Mouse (Mus musculus) neural tube, embryonic 14.5 days (tissue): ENCODE data around the gene Olfr1404. TPM values are rescaled to one million over a fixed set of nuclear protein-coding genes. Genes with fewer than 3 reads are reported as not detected.
"Not testable (repeated sequence)": the region's sequence is repeated elsewhere in the genome, so short reads cannot be mapped to it uniquely, and the experiment has no call there.

Experiments
- ATAC-seq: fragments of 200-750 bp; cut with Nextera tagmentation; 2 replicates; pipeline ENCODE4 v1.8.0; 2017; ENCODE audit warnings: low read depth, mild to moderate bottlenecking, moderate TSS enrichment, moderate library complexity
- H3K27ac ChIP-seq: fragments of 300-500 bp; sonication (generic); 2 replicates; pipeline ENCODE4 v1.5.1; 2014; ENCODE audit warnings: low read depth, mild to moderate bottlenecking, control low read depth, low read length, moderate library complexity, mixed read lengths
- H3K27me3 ChIP-seq: fragments of 300-500 bp; sonication (generic); 2 replicates; pipeline ENCODE4 v1.6.1; 2014; ENCODE audit warnings: low read length; ENCODE audit not compliant: control insufficient read depth, insufficient read depth
- H3K36me3 ChIP-seq: fragments of 300-500 bp; sonication (generic); 2 replicates; pipeline ENCODE4 v1.6.1; 2014; ENCODE audit warnings: low read length, mixed read lengths; ENCODE audit not compliant: control insufficient read depth, insufficient read depth
- H3K4me1 ChIP-seq: fragments of 300-500 bp; sonication (generic); 2 replicates; pipeline ENCODE4 v1.6.1; 2014; ENCODE audit warnings: low read length; ENCODE audit not compliant: control insufficient read depth, insufficient read depth
- H3K4me2 ChIP-seq: fragments of 300-500 bp; sonication (generic); 2 replicates; pipeline ENCODE4 v1.6.1; 2014; ENCODE audit warnings: mild to moderate bottlenecking, low read depth, low read length, control low read depth
- H3K4me3 ChIP-seq: fragments of 300-500 bp; sonication (generic); 2 replicates; pipeline ENCODE4 v1.5.1; 2014; ENCODE audit warnings: low read depth, low read length, control low read depth, mixed read lengths
- H3K9ac ChIP-seq: fragments of 300-500 bp; sonication (generic); replicated peaks from 2 replicates; pipeline ENCODE4 v1.6.1; 2014; ENCODE audit warnings: low read depth, mild to moderate bottlenecking, control low read depth, low read length, mixed read lengths
- H3K9me3 ChIP-seq: fragments of 300-500 bp; sonication (generic); 2 replicates; pipeline ENCODE4 v1.6.1; 2016; ENCODE audit warnings: low read length; ENCODE audit not compliant: control insufficient read depth
- WGBS: fragments of 180-500 bp; shearing (Covaris S2); extraction: QIAGEN DNeasy Blood & Tissue Kit; methylation state at CpG from one replicate; pipeline ENCODE4 v1.1.7; 2014; 5-methylcytosine and 5-hydroxymethylcytosine counted together
- polyA plus RNA-seq: library from polyadenylated mRNA; unstranded; fragments of >200 nt; fragmentation: Nextera tagmentation; extraction: Ambion mirVana; gene quantifications from 2 replicates; pipeline ENCODE4 v1.2.1, GENCODE M21; 2014

Gene Olfr1404
- polyA plus RNA-seq = not detected in 2 replicates

DNA sequence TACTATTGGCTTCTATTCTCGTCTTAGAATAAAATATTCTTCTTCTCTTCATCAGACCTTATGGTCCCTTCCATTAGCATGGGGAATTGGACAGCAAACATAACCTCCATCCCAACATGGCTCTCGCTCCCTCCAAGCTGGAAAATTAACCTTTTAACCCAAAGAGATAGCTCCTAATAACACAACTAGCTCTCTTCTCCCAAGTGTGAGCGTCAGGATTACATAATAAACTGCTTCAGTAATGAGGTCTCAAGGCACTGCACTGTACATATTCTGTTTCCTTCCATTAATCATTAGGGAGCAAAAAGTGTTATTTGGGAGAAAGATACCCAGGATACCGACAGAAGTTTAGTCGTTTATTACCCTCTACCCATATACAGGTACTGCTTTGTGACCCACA lies at the start of gene Olfr1404:
Gene Olfr1404, plus strand, starts transcription at position 301 of the 400 bp plus-strand sequence.
- Histone ChIP-seq H3K4me1 (no peaks in the 10 kb centered on the region), H3K36me3 (no peaks in the 10 kb centered on the region), H3K9ac (no peak within 1 kb of the TSS), H3K4me2 (no peak within 1 kb of the TSS), H3K27ac (no peak within 1 kb of the TSS), H3K9me3 (no peaks in the 10 kb centered on the region), H3K4me3 (no peak within 1 kb of the TSS), H3K27me3 (no peaks in the 10 kb centered on the region)
- 86% methylated on average over 5 of the region's 5 CpGs for WGBS
- no peak for ATAC-seq

DNA sequence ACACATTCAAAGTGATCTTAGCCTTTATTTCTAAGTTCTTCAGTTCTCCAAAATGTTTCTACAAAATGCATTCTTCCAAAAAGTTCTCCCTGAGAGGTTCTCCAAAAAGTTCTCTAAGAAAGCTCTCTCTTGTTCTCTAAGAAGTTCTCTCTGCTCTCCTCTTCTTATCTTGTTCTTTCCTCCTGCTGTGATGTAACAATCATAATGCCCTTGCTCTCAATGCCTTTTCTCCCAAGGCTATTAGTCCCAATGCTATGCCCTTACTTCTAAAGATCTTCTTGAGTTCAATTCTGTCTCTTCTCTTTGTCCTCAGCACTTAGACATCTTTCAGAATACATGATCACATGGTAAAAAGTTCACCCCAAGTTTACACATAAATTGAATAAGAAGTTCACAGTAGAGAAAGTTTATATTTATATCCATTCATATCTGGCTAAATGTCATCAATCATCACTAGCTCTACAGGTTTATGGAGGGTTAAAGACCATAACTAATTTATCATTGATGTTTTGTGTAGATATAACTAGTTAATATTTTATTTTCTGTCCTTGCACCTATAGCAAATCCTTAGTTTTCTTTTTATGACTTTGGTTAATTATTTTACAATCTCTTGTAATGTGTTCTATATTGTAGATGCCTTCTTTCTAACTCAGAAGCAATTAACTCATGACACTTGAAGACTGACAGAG lies 37.9 kb upstream of the Olfr1404 start:
- Histone ChIP-seq H3K9me3 (no peaks in the 10 kb centered on the region), H3K9ac (no peak overlapping the region), H3K4me2 (no peak overlapping the region), H3K36me3 (no peaks in the 10 kb centered on the region), H3K4me1 (no peaks in the 10 kb centered on the region), H3K27me3 (no peaks in the 10 kb centered on the region), H3K27ac (no peak overlapping the region), H3K4me3 (no peak overlapping the region)
- ATAC-seq = no peak

DNA sequence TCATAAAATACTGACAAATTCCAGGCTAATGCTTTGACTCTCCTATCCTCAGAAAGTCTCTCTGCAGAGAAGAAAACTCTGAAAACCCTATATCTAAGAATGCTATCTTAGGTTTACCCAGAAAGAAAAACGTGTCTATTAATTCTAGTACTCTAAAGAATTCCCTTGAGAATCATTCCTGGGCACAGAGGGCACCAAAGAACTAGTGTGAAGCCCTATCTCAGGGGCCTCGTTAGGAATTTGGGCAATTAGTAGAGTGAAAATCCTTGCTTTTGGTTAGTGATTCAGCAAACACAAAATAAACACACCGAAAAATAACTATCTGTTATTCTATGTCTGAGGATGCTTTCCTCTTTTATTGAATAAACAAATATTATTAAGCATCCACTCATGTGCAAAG lies 21.7 kb upstream of the Olfr1404 start, which contains the start of gene Olfr1406:
Gene Olfr1406, minus strand, starts transcription at position 101 of the 400 bp plus-strand sequence.
- no peaks in the 10 kb centered on the region for H3K36me3 ChIP-seq
- no peaks in the 10 kb centered on the region for H3K9me3 ChIP-seq
- no peak for ATAC-seq
- H3K9ac ChIP-seq = no peak within 1 kb of the TSS
- no peak within 1 kb of the TSS for H3K4me3 ChIP-seq
- no peaks in the 10 kb centered on the region for H3K27me3 ChIP-seq
- H3K4me2 ChIP-seq = no peak within 1 kb of the TSS
- WGBS = 70% methylated on average over 3 of the region's 3 CpGs
- no peak within 1 kb of the TSS for H3K27ac ChIP-seq
- H3K4me1 ChIP-seq = no peaks in the 10 kb centered on the region

DNA sequence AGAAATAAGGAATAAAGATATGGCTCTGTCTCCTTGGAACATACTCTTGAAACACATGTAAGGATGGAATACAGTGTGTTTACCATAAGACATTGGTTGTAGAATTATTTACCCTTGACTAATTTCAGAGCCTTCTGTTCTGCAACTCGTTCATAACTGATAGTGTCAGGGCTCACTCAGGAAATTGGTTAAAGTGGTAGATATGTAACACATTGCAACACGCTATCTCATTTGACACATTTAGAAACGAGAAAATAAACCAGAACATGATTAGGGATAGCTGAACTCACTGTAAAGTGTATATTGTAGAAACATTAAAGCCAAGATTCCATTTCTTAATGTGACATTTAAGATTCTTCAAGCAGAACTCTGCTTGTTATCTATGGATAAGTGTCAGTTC lies 20.1 kb upstream of the Olfr1404 start:
- ATAC-seq = no peak
- Histone ChIP-seq H3K36me3 (no peaks in the 10 kb centered on the region), H3K27me3 (no peaks in the 10 kb centered on the region), H3K4me1 (no peaks in the 10 kb centered on the region), H3K4me2 (no peak overlapping the region), H3K4me3 (no peak overlapping the region), H3K9ac (no peak overlapping the region), H3K27ac (no peak overlapping the region), H3K9me3 (no peaks in the 10 kb centered on the region)
- WGBS = 80% methylated on average over 3 of the region's 3 CpGs

DNA sequence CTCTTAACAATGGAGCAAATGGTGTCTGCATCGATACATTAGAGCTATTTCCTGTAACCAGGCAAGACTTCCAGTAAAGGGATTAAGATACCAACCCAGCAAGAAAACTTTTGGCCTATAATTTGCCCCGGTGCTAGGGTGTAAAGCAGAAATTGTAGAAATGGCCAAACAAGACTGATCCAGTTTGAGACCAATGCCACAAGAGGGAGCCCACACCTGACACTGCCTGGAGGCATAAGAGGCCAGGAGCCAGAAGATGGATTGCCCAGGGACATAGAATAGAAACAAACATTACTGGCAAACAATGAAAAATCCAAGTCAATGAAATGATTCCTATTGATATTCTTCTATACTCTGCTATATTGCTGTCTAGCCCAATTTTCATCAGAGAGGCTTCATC lies 15.8 kb upstream of the Olfr1404 start:
- ATAC-seq = no peak
- Histone ChIP-seq H3K9ac (no peak overlapping the region), H3K27ac (no peak overlapping the region), H3K4me1 (no peaks in the 10 kb centered on the region), H3K4me3 (no peak overlapping the region), H3K4me2 (no peak overlapping the region), H3K36me3 (no peaks in the 10 kb centered on the region), H3K9me3 (no peaks in the 10 kb centered on the region), H3K27me3 (no peaks in the 10 kb centered on the region)
- WGBS = 87% methylated on average over 2 of the region's 2 CpGs

DNA sequence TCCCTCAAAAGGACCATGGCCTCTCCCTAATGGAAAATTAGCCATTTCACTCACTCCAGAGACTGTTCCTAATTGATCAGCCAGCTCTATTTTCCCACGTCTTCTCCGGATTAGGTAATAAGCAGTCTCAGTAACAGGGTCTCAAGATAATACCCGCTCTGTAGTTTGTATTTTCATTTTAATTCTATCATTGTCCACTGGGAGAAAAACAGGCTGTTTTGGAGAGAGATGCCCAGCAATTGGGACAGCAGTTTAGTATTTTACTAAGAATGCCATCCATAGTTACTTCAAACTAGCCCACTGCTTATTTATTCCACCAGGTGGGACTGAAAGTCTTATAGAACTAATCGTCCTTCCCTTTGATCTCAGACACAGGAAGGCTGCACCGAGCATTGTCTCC lies 14.7 kb upstream of the Olfr1404 start, which contains the start of gene Olfr218:
Gene Olfr218, plus strand, starts transcription at position 301 of the 400 bp plus-strand sequence.
- no peak within 1 kb of the TSS for H3K4me3 ChIP-seq
- no peaks in the 10 kb centered on the region for H3K27me3 ChIP-seq
- H3K4me1 ChIP-seq = no peaks in the 10 kb centered on the region
- WGBS = 70% methylated on average over 5 of the region's 5 CpGs
- no peak within 1 kb of the TSS for H3K9ac ChIP-seq
- no peaks in the 10 kb centered on the region for H3K36me3 ChIP-seq
- H3K4me2 ChIP-seq = no peak within 1 kb of the TSS
- H3K9me3 ChIP-seq = no peaks in the 10 kb centered on the region
- H3K27ac ChIP-seq = no peak within 1 kb of the TSS
- ATAC-seq = no peak

DNA sequence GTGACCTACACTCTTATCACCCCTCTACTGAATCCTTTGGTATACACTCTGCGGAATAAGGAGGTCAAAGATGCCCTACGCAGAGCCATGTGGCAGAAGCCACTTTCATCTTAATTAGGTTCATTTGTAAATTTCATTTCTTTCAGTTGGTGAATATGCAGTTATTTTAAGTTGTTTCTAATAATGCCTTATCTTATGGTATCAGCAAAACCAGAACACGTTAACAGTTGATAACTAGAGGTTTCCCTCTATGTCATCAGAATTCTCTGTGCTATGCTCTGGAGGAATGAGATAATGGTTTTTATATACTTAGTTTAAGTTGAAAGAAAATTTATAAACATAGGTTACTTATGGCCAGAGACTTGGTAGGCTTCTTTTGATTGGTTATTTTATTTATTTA lies 4.3 kb downstream of the Olfr1404 start:
- no peaks in the 10 kb centered on the region for H3K27me3 ChIP-seq
- H3K27ac ChIP-seq = no peak overlapping the region
- 95% methylated on average over 3 of the region's 3 CpGs for WGBS
- no peaks in the 10 kb centered on the region for H3K9me3 ChIP-seq
- H3K4me3 ChIP-seq = no peak overlapping the region
- no peaks in the 10 kb centered on the region for H3K36me3 ChIP-seq
- no peaks in the 10 kb centered on the region for H3K4me1 ChIP-seq
- ATAC-seq = no peak
- H3K4me2 ChIP-seq = no peak overlapping the region
- no peak overlapping the region for H3K9ac ChIP-seq

DNA sequence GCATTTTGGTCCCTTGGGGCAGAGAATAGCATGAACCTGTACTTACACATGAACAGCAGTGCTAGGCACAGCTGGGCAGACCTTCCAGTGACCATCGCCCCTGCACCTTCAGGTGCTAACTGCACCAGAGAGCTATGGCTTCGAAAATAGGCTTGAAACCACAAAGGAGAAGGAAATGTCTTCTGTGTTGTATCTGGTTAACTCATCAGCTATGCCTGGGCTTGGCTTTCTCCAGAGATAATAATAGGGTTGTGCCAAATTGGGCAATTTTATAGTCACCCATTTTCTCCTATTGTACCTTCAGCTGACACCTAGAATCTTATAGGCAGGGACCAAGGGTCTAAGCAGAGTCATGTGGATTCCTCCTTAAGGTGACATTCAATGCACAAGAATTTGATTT lies 14.9 kb downstream of the Olfr1404 start, which contains the start of gene Fcer1a:
Gene Fcer1a, minus strand, starts transcription at position 134 of the 400 bp plus-strand sequence.
- Histone ChIP-seq H3K4me1 (no peaks in the 10 kb centered on the region), H3K4me2 (no peak within 1 kb of the TSS), H3K9ac (no peak within 1 kb of the TSS), H3K36me3 (no peaks in the 10 kb centered on the region), H3K27ac (no peak within 1 kb of the TSS), H3K4me3 (no peak within 1 kb of the TSS), H3K9me3 (no peaks in the 10 kb centered on the region), H3K27me3 (no peaks in the 10 kb centered on the region)
- no peak for ATAC-seq
- 95% methylated on average over 2 of the region's 2 CpGs for WGBS

DNA sequence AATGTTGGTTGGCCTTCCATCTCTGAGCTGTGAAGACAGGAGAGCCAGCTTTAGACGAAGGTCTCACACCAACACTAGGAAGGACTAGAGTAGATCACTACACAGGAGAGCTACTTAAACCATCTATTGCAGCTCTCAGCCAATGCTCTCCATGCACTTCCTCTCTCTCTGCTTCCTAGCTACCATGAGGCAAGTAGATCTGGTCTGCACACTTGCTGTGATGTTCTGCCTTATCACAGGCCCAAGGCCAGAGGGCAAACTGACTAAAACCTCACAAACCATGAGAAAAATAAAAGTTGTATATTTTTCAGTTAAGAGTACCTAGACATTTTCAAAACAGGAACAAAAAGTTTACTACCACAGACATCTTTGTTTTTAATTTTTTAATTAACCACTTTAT lies 24.8 kb downstream of the Olfr1404 start:
- not testable (repeated sequence) for H3K9me3 ChIP-seq, H3K4me2 ChIP-seq, H3K27ac ChIP-seq, H3K36me3 ChIP-seq, H3K4me3 ChIP-seq, H3K4me1 ChIP-seq, H3K9ac ChIP-seq, ATAC-seq, H3K27me3 ChIP-seq
- 82% methylated on average over 1 of the region's 1 CpGs for WGBS
